Mouse (Mus musculus) neural tube, embryonic 14.5 days (tissue): Measurements from ENCODE around the gene Dhcr24. TPM values are rescaled to one million over a fixed set of nuclear protein-coding genes. Genes with fewer than 3 reads are reported as not detected.

Experiments
- ATAC-seq: fragments of 200-750 bp; cut with Nextera tagmentation; 2 replicates; pipeline ENCODE4 v1.8.0; 2017; ENCODE audit warnings: low read depth, mild to moderate bottlenecking, moderate TSS enrichment, moderate library complexity
- H3K27ac ChIP-seq: fragments of 300-500 bp; sonication (generic); 2 replicates; pipeline ENCODE4 v1.5.1; 2014; ENCODE audit warnings: low read depth, mild to moderate bottlenecking, control low read depth, low read length, moderate library complexity, mixed read lengths
- H3K27me3 ChIP-seq: fragments of 300-500 bp; sonication (generic); 2 replicates; pipeline ENCODE4 v1.6.1; 2014; ENCODE audit warnings: low read length; ENCODE audit not compliant: control insufficient read depth, insufficient read depth
- H3K36me3 ChIP-seq: fragments of 300-500 bp; sonication (generic); 2 replicates; pipeline ENCODE4 v1.6.1; 2014; ENCODE audit warnings: low read length, mixed read lengths; ENCODE audit not compliant: control insufficient read depth, insufficient read depth
- H3K4me1 ChIP-seq: fragments of 300-500 bp; sonication (generic); 2 replicates; pipeline ENCODE4 v1.6.1; 2014; ENCODE audit warnings: low read length; ENCODE audit not compliant: control insufficient read depth, insufficient read depth
- H3K4me2 ChIP-seq: fragments of 300-500 bp; sonication (generic); 2 replicates; pipeline ENCODE4 v1.6.1; 2014; ENCODE audit warnings: mild to moderate bottlenecking, low read depth, low read length, control low read depth
- H3K4me3 ChIP-seq: fragments of 300-500 bp; sonication (generic); 2 replicates; pipeline ENCODE4 v1.5.1; 2014; ENCODE audit warnings: low read depth, low read length, control low read depth, mixed read lengths
- H3K9ac ChIP-seq: fragments of 300-500 bp; sonication (generic); replicated peaks from 2 replicates; pipeline ENCODE4 v1.6.1; 2014; ENCODE audit warnings: low read depth, mild to moderate bottlenecking, control low read depth, low read length, mixed read lengths
- H3K9me3 ChIP-seq: fragments of 300-500 bp; sonication (generic); 2 replicates; pipeline ENCODE4 v1.6.1; 2016; ENCODE audit warnings: low read length; ENCODE audit not compliant: control insufficient read depth
- WGBS: fragments of 180-500 bp; shearing (Covaris S2); extraction: QIAGEN DNeasy Blood & Tissue Kit; methylation state at CpG from one replicate; pipeline ENCODE4 v1.1.7; 2014; 5-methylcytosine and 5-hydroxymethylcytosine counted together
- polyA plus RNA-seq: library from polyadenylated mRNA; unstranded; fragments of >200 nt; fragmentation: Nextera tagmentation; extraction: Ambion mirVana; gene quantifications from 2 replicates; pipeline ENCODE4 v1.2.1, GENCODE M21; 2014

Dhcr24 gene
- polyA plus RNA-seq, 1 experiment from 2014 or later = 24.0 TPM

- Histone ChIP-seq H3K4me1 (no peaks in the 10 kb centered on the region), H3K27me3 (no peaks in the 10 kb centered on the region), H3K4me2 (no peak overlapping the region), H3K36me3 (peaks cover 45% of the 10 kb centered on the region), H3K4me3 (no peak overlapping the region), H3K27ac (no peak overlapping the region), H3K9ac (no peak overlapping the region), H3K9me3 (no peaks in the 10 kb centered on the region)
- 88% methylated on average over 11 of the region's 11 CpGs for WGBS
- no peak for ATAC-seq
These were observed 10.4 kb downstream of the Dhcr24 start for GRCm38 (mm10) chr4:106571081-106571724.

DNA sequence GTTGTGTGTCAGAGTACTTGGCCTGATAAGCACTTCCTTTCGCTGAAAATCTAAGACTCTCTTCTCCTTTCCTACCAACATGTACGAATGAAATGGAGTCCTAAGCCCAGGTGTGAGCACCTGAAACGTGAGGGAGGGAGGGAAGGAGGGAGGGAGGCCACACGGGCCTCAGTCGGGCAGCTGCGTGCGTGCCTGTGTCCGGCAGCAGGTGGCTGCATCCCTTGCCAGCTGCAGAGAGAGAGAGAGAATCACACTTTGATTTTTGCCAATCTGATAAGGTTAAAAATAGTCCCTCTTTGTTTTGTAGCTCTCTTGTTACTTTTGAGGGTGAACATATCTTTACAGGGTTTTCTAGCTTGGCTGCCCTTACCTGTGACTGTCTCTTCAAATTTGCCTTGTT is 14.2 kb downstream of the Dhcr24 start:
- Histone ChIP-seq H3K27me3 (no peaks in the 10 kb centered on the region), H3K4me2 (no peak overlapping the region), H3K9me3 (no peaks in the 10 kb centered on the region), H3K9ac (no peak overlapping the region), H3K4me1 (no peaks in the 10 kb centered on the region), H3K4me3 (no peak overlapping the region), H3K27ac (no peak overlapping the region), H3K36me3 (peaks cover 61% of the 10 kb centered on the region)
- 90% methylated on average over 8 of the region's 8 CpGs for WGBS
- ATAC-seq = no peak

DNA sequence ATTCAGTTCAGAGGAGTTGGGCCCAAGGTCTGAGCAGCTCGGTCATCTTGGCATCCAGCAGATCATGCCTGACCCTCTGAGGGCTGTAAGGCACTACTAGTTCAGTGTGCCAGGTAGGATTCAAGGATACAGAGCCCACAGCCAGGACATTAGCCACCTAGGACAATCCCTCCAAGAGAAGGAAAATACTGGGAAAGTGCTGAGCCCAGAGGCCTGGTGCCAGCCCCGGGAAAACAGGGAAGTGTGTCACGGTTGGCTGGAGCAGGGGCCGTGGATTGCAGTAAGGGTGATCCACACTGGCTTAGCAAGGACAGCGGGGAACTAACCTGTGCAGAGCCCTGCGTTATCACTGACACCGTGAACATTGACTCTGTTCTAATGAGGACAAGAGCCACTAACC is 16.7 kb downstream of the Dhcr24 start:
- no peaks in the 10 kb centered on the region for H3K9me3 ChIP-seq
- no peaks in the 10 kb centered on the region for H3K4me1 ChIP-seq
- H3K4me2 ChIP-seq = no peak overlapping the region
- no peak overlapping the region for H3K27ac ChIP-seq
- H3K4me3 ChIP-seq = no peak overlapping the region
- ATAC-seq = no peak
- 83% methylated on average over 7 of the region's 7 CpGs for WGBS
- no peaks in the 10 kb centered on the region for H3K27me3 ChIP-seq
- H3K36me3 ChIP-seq = peaks cover 65% of the 10 kb centered on the region
- no peak overlapping the region for H3K9ac ChIP-seq

GRCm38 (mm10) chr4:106581176-106581864 is 20.5 kb downstream of the Dhcr24 start:
- no peak overlapping the region for H3K9ac ChIP-seq
- H3K36me3 ChIP-seq = peaks cover 57% of the 10 kb centered on the region
- H3K4me1 ChIP-seq = no peaks in the 10 kb centered on the region
- WGBS = 88% methylated on average over 14 of the region's 14 CpGs
- no peak for ATAC-seq
- no peak overlapping the region for H3K27ac ChIP-seq
- H3K4me2 ChIP-seq = no peak overlapping the region
- H3K9me3 ChIP-seq = no peaks in the 10 kb centered on the region
- H3K4me3 ChIP-seq = no peak overlapping the region
- no peaks in the 10 kb centered on the region for H3K27me3 ChIP-seq

- no peaks in the 10 kb centered on the region for H3K4me1 ChIP-seq
- no peaks in the 10 kb centered on the region for H3K9me3 ChIP-seq
- H3K36me3 ChIP-seq = peaks cover 60% of the 10 kb centered on the region
- H3K27me3 ChIP-seq = no peaks in the 10 kb centered on the region
- no peak overlapping the region for H3K9ac ChIP-seq
- no peak overlapping the region for H3K4me3 ChIP-seq
- no peak for ATAC-seq
- no peak overlapping the region for H3K4me2 ChIP-seq
- no peak overlapping the region for H3K27ac ChIP-seq
- 94% methylated on average over 15 of the region's 15 CpGs for WGBS
These were observed 21.0 kb downstream of the Dhcr24 start for GRCm38 (mm10) chr4:106581865-106582204.

DNA sequence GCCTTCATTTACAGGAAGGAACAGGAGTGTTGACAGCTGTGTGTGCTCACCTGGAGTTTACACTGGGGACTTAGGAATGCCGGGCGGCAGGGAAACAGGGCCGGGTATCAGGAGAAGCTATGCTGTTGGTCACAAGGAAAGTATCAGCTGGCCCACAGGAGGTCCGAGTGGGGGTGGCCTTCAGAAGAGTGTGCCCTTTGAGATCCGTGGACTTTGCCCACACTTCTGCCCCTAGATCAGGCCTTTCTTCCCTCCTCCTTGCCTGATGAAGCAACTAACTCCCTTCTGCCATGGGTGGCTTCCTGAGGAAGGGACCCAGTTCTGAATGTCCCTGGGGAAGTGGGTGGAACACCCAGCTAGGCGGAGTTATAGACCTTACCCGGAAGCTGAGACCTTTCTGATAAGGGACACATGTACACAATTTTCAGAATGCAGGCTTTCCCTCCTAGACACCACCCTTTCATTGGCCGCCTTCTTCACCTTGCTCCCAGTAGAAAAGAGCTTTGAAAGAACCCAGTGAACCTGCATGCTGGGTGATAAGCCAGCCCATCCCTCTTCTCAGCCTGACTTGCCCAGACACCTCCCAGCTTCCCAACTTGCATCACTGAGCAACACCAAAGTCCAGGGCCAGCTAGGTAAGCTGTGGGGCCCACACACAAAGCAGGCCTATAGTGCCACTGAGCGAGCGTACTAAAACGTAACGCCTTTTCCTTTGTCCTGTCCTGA is 21.8 kb downstream of the Dhcr24 start:
- H3K4me2 ChIP-seq = no peak overlapping the region
- peaks cover 66% of the 10 kb centered on the region for H3K36me3 ChIP-seq
- H3K4me1 ChIP-seq = no peaks in the 10 kb centered on the region
- H3K27me3 ChIP-seq = no peaks in the 10 kb centered on the region
- no peak overlapping the region for H3K4me3 ChIP-seq
- H3K9me3 ChIP-seq = no peaks in the 10 kb centered on the region
- 91% methylated on average over 12 of the region's 12 CpGs for WGBS
- no peak for ATAC-seq
- no peak overlapping the region for H3K27ac ChIP-seq
- H3K9ac ChIP-seq = no peak overlapping the region

DNA sequence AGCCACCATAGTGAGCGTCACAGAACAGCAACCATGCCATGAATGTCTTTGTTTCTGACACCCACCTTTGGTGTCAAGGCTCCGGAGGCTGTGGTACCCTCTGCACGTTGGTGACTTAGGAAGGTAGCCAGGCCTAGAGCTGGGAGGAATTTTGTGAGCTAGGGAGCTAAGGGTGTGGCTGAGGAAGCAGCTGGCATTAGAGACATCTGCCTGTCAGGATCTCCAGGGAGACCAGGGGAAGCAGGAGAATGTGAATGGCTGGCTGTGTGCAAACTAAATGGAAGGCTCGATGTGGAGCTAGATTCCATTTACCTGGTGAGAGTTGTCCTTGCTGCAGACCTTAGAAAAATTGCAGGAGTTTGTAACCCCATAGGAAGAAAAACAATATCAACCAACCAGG is 23.8 kb downstream of the Dhcr24 start:
- peaks cover 53% of the 10 kb centered on the region for H3K36me3 ChIP-seq
- no peak overlapping the region for H3K9ac ChIP-seq
- no peak overlapping the region for H3K4me3 ChIP-seq
- no peaks in the 10 kb centered on the region for H3K9me3 ChIP-seq
- ATAC-seq = no peak
- no peaks in the 10 kb centered on the region for H3K27me3 ChIP-seq
- no peak overlapping the region for H3K27ac ChIP-seq
- no peaks in the 10 kb centered on the region for H3K4me1 ChIP-seq
- WGBS = 84% methylated on average over 4 of the region's 4 CpGs
- no peak overlapping the region for H3K4me2 ChIP-seq

DNA sequence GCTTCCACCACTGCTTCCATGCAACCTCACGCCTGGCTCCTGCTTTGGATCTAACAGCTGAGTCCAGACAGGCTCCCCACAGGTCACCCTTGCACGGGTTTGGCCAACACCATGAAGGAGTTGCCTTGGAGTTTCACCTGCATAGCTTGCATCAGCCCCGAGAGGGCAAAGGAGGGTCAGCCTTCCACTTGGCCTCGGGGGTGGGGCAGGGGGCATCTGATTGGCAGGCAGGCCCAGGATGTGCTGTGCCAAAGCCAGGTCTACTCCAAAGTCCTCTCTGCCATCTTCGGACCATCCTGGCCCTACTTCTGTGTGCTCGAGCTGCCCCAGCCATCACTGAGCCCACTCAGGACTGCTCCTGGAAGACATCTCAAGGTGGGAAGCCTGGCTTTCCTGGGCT is 26.2 kb downstream of the Dhcr24 start:
- Histone ChIP-seq H3K9ac (no peak overlapping the region), H3K27me3 (no peaks in the 10 kb centered on the region), H3K4me2 (no peak overlapping the region), H3K27ac (no peak overlapping the region), H3K4me3 (no peak overlapping the region), H3K4me1 (no peaks in the 10 kb centered on the region), H3K9me3 (no peaks in the 10 kb centered on the region), H3K36me3 (peaks cover 41% of the 10 kb centered on the region)
- WGBS = 95% methylated on average over 6 of the region's 6 CpGs
- ATAC-seq = no peak; the same call in 1 of the 2 replicates

GRCm38 (mm10) chr4:106590142-106590541 is 29.3 kb downstream of the Dhcr24 start:
- no peaks in the 10 kb centered on the region for H3K9me3 ChIP-seq
- H3K36me3 ChIP-seq = peaks cover 27% of the 10 kb centered on the region
- H3K4me3 ChIP-seq = no peak overlapping the region
- H3K4me1 ChIP-seq = no peaks in the 10 kb centered on the region
- no peak overlapping the region for H3K9ac ChIP-seq
- no peak overlapping the region for H3K4me2 ChIP-seq
- H3K27ac ChIP-seq = no peak overlapping the region
- no peak for ATAC-seq
- WGBS = 76% methylated on average over 9 of the region's 9 CpGs
- H3K27me3 ChIP-seq = no peaks in the 10 kb centered on the region
